Mouse (Mus musculus) MEL (cell line): ENCODE results near the gene Reln. TPM values are rescaled to one million over a fixed set of nuclear protein-coding genes. Genes with fewer than 3 reads are reported as not detected.

Source experiments
- DNase-seq: peaks from one replicate; pipeline ENCODE4 v3.0.0; 2011; ENCODE audit warnings: low read depth, low spot score
- H3K27ac ChIP-seq: 2 replicates; pipeline ENCODE4 v1.5.1; 2012; ENCODE audit warnings: low read depth, mild to moderate bottlenecking, control low read depth, low read length, moderate library complexity; ENCODE audit not compliant: control insufficient read depth
- H3K27me3 ChIP-seq, 2 experiments: fragments of 150-350 bp in 1 of 2; sonication (generic) in 1 of 2; 2 replicates each; pipeline ENCODE4 v1.6.1; 2012; ENCODE audit warnings: low read length in 2 of 2, mild to moderate bottlenecking in 2 of 2, improper control_type of control experiment in 1 of 2, moderate library complexity in 1 of 2; ENCODE audit not compliant: insufficient read depth in 2 of 2, control insufficient read depth in 1 of 2
- H3K36me3 ChIP-seq, 2 experiments: 2 replicates each; pipeline ENCODE4 v1.6.1; 2012 to 2014; ENCODE audit warnings: low read length in 2 of 2, improper control_type of control experiment in 1 of 2, inconsistent platforms in 1 of 2, mild to moderate bottlenecking in 1 of 2; ENCODE audit not compliant: insufficient read depth in 2 of 2, control insufficient read depth in 1 of 2
- H3K4me1 ChIP-seq, 2 experiments: fragments of 150-350 bp in 1 of 2; sonication (generic) in 1 of 2; 2 replicates each; pipeline ENCODE4 v1.6.1; 2012; ENCODE audit warnings: low read length in 2 of 2, improper control_type of control experiment in 1 of 2, mild to moderate bottlenecking in 1 of 2; ENCODE audit not compliant: insufficient read depth in 2 of 2, control insufficient read depth in 1 of 2
- H3K4me3 ChIP-seq, 2 experiments: fragments of 150-350 bp in 1 of 2; sonication (generic) in 1 of 2; 2 replicates each; pipeline ENCODE4 v1.5.1; 2012; ENCODE audit warnings: low read depth in 2 of 2, low read length in 2 of 2, mild to moderate bottlenecking in 2 of 2, moderate library complexity in 2 of 2, control low read depth in 1 of 2, improper control_type of control experiment in 1 of 2; ENCODE audit not compliant: control insufficient read depth in 1 of 2, insufficient read depth in 1 of 2
- H3K79me2 ChIP-seq: 2 replicates; pipeline ENCODE4 v1.6.1; 2012; ENCODE audit warnings: mild to moderate bottlenecking, low read length, moderate library complexity; ENCODE audit not compliant: control insufficient read depth, poor library complexity, insufficient read depth
- H3K9ac ChIP-seq: 2 replicates; pipeline ENCODE4 v1.6.1; 2012; ENCODE audit warnings: low read depth, mild to moderate bottlenecking, control low read depth, low read length, moderate library complexity; ENCODE audit not compliant: control insufficient read depth, poor library complexity, severe bottlenecking
- H3K9me3 ChIP-seq: fragments of 150-350 bp; sonication (generic); replicated peaks from 2 replicates; pipeline ENCODE4 v1.6.1; 2012; ENCODE audit warnings: mild to moderate bottlenecking, low read length, improper control_type of control experiment, moderate library complexity; ENCODE audit not compliant: insufficient read depth
- CHD2 ChIP-seq: IDR thresholded peaks from 2 replicates; pipeline ENCODE4 v1.6.1; 2011; ENCODE audit warnings: low read length, improper control_type of control experiment
- CTCF ChIP-seq, 3 experiments: IDR thresholded peaks in 2 of 3; conservative IDR thresholded peaks in 1 of 3; 2 replicates each; pipeline ENCODE4 v1.5.1; 2011 to 2012; ENCODE audit warnings: low read length in 3 of 3, low read depth in 2 of 3, mild to moderate bottlenecking in 2 of 3, improper control_type of control experiment in 1 of 3, inconsistent platforms in 1 of 3, mixed read lengths in 1 of 3, moderate library complexity in 1 of 3; ENCODE audit not compliant: control insufficient read depth in 1 of 3, insufficient read depth in 1 of 3, poor library complexity in 1 of 3, severe bottlenecking in 1 of 3
- E2F4 ChIP-seq: IDR thresholded peaks from 2 replicates; pipeline ENCODE4 v1.6.1; 2011; ENCODE audit warnings: low read depth, low read length, improper control_type of control experiment, borderline replicate concordance
- ELF1 ChIP-seq: IDR thresholded peaks from 2 replicates; pipeline ENCODE4 v1.6.1; 2014; ENCODE audit warnings: low read depth, mild to moderate bottlenecking, inconsistent platforms, low read length, improper control_type of control experiment, moderate library complexity
- JUND ChIP-seq: IDR thresholded peaks from 2 replicates; pipeline ENCODE4 v1.6.1; 2011; ENCODE audit warnings: low read depth, mild to moderate bottlenecking, improper control_type of control experiment, low read length
- KAT2A ChIP-seq: conservative IDR thresholded peaks from 2 replicates; pipeline ENCODE4 v1.6.1; 2012; ENCODE audit warnings: low read depth, low read length, improper control_type of control experiment, inconsistent platforms
- MAX ChIP-seq: IDR thresholded peaks from 2 replicates; pipeline ENCODE4 v1.6.1; 2011; ENCODE audit warnings: low read length, improper control_type of control experiment
- MAZ ChIP-seq: IDR thresholded peaks from 2 replicates; pipeline ENCODE4 v1.6.1; 2012; ENCODE audit warnings: low read depth, mild to moderate bottlenecking, inconsistent platforms, low read length, improper control_type of control experiment
- MYC ChIP-seq: IDR thresholded peaks from 2 replicates; pipeline ENCODE4 v1.6.1; 2011; ENCODE audit warnings: low read depth, mild to moderate bottlenecking, low read length, improper control_type of control experiment, moderate library complexity
- NELFE ChIP-seq: IDR thresholded peaks from 2 replicates; pipeline ENCODE4 v1.6.1; 2011; ENCODE audit warnings: low read depth, low read length, improper control_type of control experiment
- NRF1 ChIP-seq: IDR thresholded peaks from 2 replicates; pipeline ENCODE4 v1.6.1; 2014; ENCODE audit warnings: low read depth, mild to moderate bottlenecking, inconsistent platforms, low read length, improper control_type of control experiment, moderate library complexity; ENCODE audit not compliant: poor library complexity, insufficient read depth, severe bottlenecking
- POLR2AphosphoS2 ChIP-seq: IDR thresholded peaks from 2 replicates; pipeline ENCODE4 v1.6.1; 2011; ENCODE audit warnings: low read length, improper control_type of control experiment
- RAD21 ChIP-seq: IDR thresholded peaks from 2 replicates; pipeline ENCODE4 v1.6.1; 2011; ENCODE audit warnings: mild to moderate bottlenecking, low read depth, low read length, improper control_type of control experiment
- RCOR1 ChIP-seq: IDR thresholded peaks from 2 replicates; pipeline ENCODE4 v1.6.1; 2012; ENCODE audit warnings: low read depth, mild to moderate bottlenecking, inconsistent platforms, low read length, improper control_type of control experiment
- SIN3A ChIP-seq: IDR thresholded peaks from 2 replicates; pipeline ENCODE4 v1.6.1; 2012; ENCODE audit warnings: low read length, improper control_type of control experiment, inconsistent platforms
- UBTF ChIP-seq: IDR thresholded peaks from 2 replicates; pipeline ENCODE4 v1.6.1; 2012; ENCODE audit warnings: low read depth, mild to moderate bottlenecking, inconsistent platforms, low read length, improper control_type of control experiment, moderate library complexity, borderline replicate concordance; ENCODE audit not compliant: insufficient read depth
- ZMIZ1 ChIP-seq: IDR thresholded peaks from 2 replicates; pipeline ENCODE4 v1.6.1; 2012; ENCODE audit warnings: low read depth, mild to moderate bottlenecking, inconsistent platforms, low read length, improper control_type of control experiment, moderate library complexity
- ZNF384 ChIP-seq: IDR thresholded peaks from 2 replicates; pipeline ENCODE4 v1.6.1; 2012; ENCODE audit warnings: low read depth, mild to moderate bottlenecking, inconsistent platforms, low read length, improper control_type of control experiment
- polyA plus RNA-seq, 2 experiments: library from polyadenylated mRNA; stranded (reverse) in 1 of 2; unstranded in 1 of 2; fragments of >175 nt in 1 of 2; fragments of >200 nt in 1 of 2; gene quantifications; 2 replicates each; pipeline versions ENCODE4 v1.2.1 to v1.2.4; 2012; ENCODE audit warnings: low replicate concordance in 2 of 2, low read depth in 1 of 2; ENCODE audit not compliant: insufficient read length in 2 of 2, insufficient read depth in 1 of 2, missing spikeins in 1 of 2
- total RNA-seq: library from RNA; depleted of rRNA; stranded (reverse); fragments of 300-350 nt; gene quantifications from 2 replicates; pipeline ENCODE4 v1.2.3, GENCODE M21; 2012

Reln gene
- total and polyA plus RNA-seq, 3 experiments: not detected

- Histone ChIP-seq H3K4me3 (no peak overlapping the region), H3K9me3 (no peaks in the 10 kb centered on the region), H3K36me3 (no peaks in the 10 kb centered on the region), H3K4me1 (no peaks in the 10 kb centered on the region), H3K9ac (no peak overlapping the region), H3K79me2 (no peaks in the 10 kb centered on the region), H3K27ac (no peak overlapping the region), H3K27me3 (no peaks in the 10 kb centered on the region)
- no peak for TF ChIP-seq RCOR1
- no peak for TF ChIP-seq ZNF384
- no peak for TF ChIP-seq ELF1
- TF ChIP-seq MAX: no peak
- no peak for TF ChIP-seq NELFE
- TF ChIP-seq ZMIZ1: no peak
- TF ChIP-seq POLR2AphosphoS2: no peak
- no peak for DNase-seq
These were observed 237.6 kb downstream of the Reln start for GRCm38 (mm10) chr5:22106811-22107485.

- no peak overlapping the region for H3K9ac ChIP-seq
- TF ChIP-seq CTCF (IDR thresholded peaks at IDR 0.05 in 2 of 3, conservative IDR thresholded peaks at IDR 0.05 in 1 of 3; ENCODE audit: control insufficient read depth in 1 of 3, insufficient read depth in 1 of 3, low read depth in 2 of 3, low read length in 3 of 3, poor library complexity in 1 of 3, severe bottlenecking in 1 of 3): no peak
- no peak for TF ChIP-seq ZMIZ1
- TF ChIP-seq UBTF: no peak
- no peak for TF ChIP-seq MAZ
- no peak for TF ChIP-seq SIN3A
- TF ChIP-seq JUND: no peak
- TF ChIP-seq KAT2A: no peak
- no peak for TF ChIP-seq ZNF384
- no peak for TF ChIP-seq CHD2
- TF ChIP-seq RAD21: no peak
- no peak for TF ChIP-seq NELFE
- no peak for TF ChIP-seq MYC
- TF ChIP-seq E2F4: no peak
- no peak for TF ChIP-seq NRF1
- H3K79me2 ChIP-seq: no peaks in the 10 kb centered on the region
- H3K36me3 ChIP-seq: no peaks in the 10 kb centered on the region
- H3K27me3 ChIP-seq: peaks cover 0 to 1% of the 10 kb centered on the region in 2 experiments; a peak in 1 of 4 replicates
- DNase-seq: no peak
- no peaks in the 10 kb centered on the region for H3K4me1 ChIP-seq
- H3K27ac ChIP-seq: no peak overlapping the region
- no peaks in the 10 kb centered on the region for H3K9me3 ChIP-seq
- no peak overlapping the region for H3K4me3 ChIP-seq
These were observed 249.5 kb downstream of the Reln start for GRCm38 (mm10) chr5:22094984-22095383.
